Comparison of ENCODE assay signal across 15 mouse cellular contexts in the genomic region with DNA sequence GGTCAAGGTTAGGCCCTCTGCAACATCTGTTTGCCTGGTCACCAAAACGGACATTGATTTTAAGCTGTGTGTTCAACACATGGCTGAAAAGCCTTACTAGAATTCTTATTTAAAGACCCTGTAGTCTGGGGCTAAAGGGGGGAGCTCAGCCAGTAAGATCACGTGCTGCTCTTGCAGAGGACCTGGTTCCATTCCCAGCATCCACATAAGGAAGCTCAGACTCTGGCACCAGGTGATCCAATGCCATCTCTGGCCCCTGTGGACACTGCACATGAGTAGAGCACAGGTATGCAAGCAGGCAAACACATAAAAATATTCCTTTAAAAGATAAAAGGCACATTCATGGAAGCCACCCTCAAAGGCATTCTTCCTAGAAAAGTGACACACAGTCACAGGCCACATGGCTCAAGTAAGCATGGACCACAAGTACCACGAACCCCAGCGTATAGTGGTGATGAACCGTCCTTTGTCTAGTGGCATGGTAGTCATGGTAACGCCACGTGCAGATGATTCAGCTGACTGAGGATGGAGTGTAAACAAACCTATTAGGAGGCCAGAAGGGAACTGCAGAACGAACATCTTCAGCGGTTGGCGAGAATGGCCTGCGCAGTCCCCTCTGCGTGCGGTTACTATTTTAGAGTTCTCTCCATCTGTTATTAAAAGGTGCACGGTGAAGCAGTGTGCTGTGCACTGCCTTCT.
DNase-seq lines count a peak whose midpoint lies in the region; ATAC-seq and TF ChIP-seq lines count a peak whose summit lies in the region.
"Had no signal": no experiment of that assay in that cellular context is flagged by ENCODE, and none has a peak within 500 bp of the region (broad histone marks: within the 10 kb centered on the region; RNA-seq: fewer than 3 reads in every experiment).

No protein-coding gene starts in this region.

- DNase-seq in forebrain, embryonic 10.5 days (ENCODE audit: extremely low spot score, low spot score) = no peak
- peak; percentile 58 for DNase-seq in forebrain, postnatal 0 days
- DNase-seq in mesoderm, embryonic 11.5 days (ENCODE audit: low read depth, low spot score) = peak; percentile 32
- DNase-seq in layer of hippocampus, adult 11-12 months (ENCODE audit: low spot score) = no peak
- no peak for DNase-seq in adrenal gland, postnatal 36 days
- DNase-seq in left cerebral cortex, adult 9 months (ENCODE audit: low spot score in 2 of 2) = no peak
- DNase-seq: cerebellum, adult 8-10 months; heart, postnatal 10 days; kidney, adult 18-20 months; kidney, postnatal 14 days; layer of hippocampus, adult 9-11 months; right cerebral cortex, postnatal 14 days; thymus, adult 18-20 months had no signal

- H3K9me3 ChIP-seq in forebrain, embryonic 13.5 days (replicated peaks) = no peaks in the 10 kb centered on the region
- H3K9me3 ChIP-seq in forebrain, embryonic 10.5 days = no peaks in the 10 kb centered on the region
- no peaks in the 10 kb centered on the region for H3K9me3 ChIP-seq in forebrain, postnatal 0 days (ENCODE audit: low read length)
- H3K9me3 ChIP-seq in neural tube, embryonic 13.5 days = no peaks in the 10 kb centered on the region

- no peak overlapping the region for H3K4me2 ChIP-seq in forebrain, embryonic 13.5 days
- no peak overlapping the region for H3K4me2 ChIP-seq in forebrain, postnatal 0 days (ENCODE audit: low read depth)
- no peak overlapping the region for H3K4me2 ChIP-seq in neural tube, embryonic 13.5 days

- no peak overlapping the region for H3K4me3 ChIP-seq in forebrain, embryonic 13.5 days
- H3K4me3 ChIP-seq in forebrain, embryonic 10.5 days = no peak overlapping the region
- no peak overlapping the region for H3K4me3 ChIP-seq in forebrain, postnatal 0 days (ENCODE audit: low read depth, low read length)
- H3K4me3 ChIP-seq in neural tube, embryonic 13.5 days = no peak overlapping the region

- peak; percentile 68 for ATAC-seq in forebrain, embryonic 13.5 days
- ATAC-seq in forebrain, postnatal 0 days = peak; percentile 81
- peak; percentile 84 for ATAC-seq in neural tube, embryonic 13.5 days (ENCODE audit: low read depth)

- H3K4me1 ChIP-seq in forebrain, embryonic 13.5 days = peaks cover 17% of the 10 kb centered on the region
- peaks cover 16% of the 10 kb centered on the region for H3K4me1 ChIP-seq in forebrain, embryonic 10.5 days
- no peaks in the 10 kb centered on the region for H3K4me1 ChIP-seq in forebrain, postnatal 0 days (ENCODE audit: insufficient read depth)
- peaks cover 16% of the 10 kb centered on the region for H3K4me1 ChIP-seq in neural tube, embryonic 13.5 days (replicated peaks)

- H3K27ac ChIP-seq in forebrain, embryonic 13.5 days = peak overlapping the region; percentile 4; the same call in 1 of the 2 replicates
- H3K27ac ChIP-seq in forebrain, embryonic 10.5 days = no peak overlapping the region
- H3K27ac ChIP-seq in forebrain, postnatal 0 days (ENCODE audit: low read depth, low read length) = peak overlapping the region; percentile 45; the same call in 1 of the 2 replicates
- 0 out of 2 replicates have a peak overlapping the region, but pooled peaks have one; percentile 19 for H3K27ac ChIP-seq in neural tube, embryonic 13.5 days (replicated peaks)

- whole genome bisulfite sequencing in forebrain, embryonic 13.5 days = 64% methylated on average over 14 of the region's 14 CpGs
- 86% methylated on average over 14 of the region's 14 CpGs for whole genome bisulfite sequencing in forebrain, embryonic 10.5 days
- 61% methylated on average over 14 of the region's 14 CpGs for WGBS in forebrain, postnatal 0 days
- WGBS in neural tube, embryonic 13.5 days = 59% methylated on average over 14 of the region's 14 CpGs

- H3K9ac ChIP-seq in forebrain, embryonic 13.5 days = no peak overlapping the region
- H3K9ac ChIP-seq in forebrain, postnatal 0 days = no peak overlapping the region
- no peak overlapping the region for H3K9ac ChIP-seq in neural tube, embryonic 13.5 days

- H3K36me3 ChIP-seq in forebrain, embryonic 13.5 days (ENCODE audit: poor library complexity, severe bottlenecking) = no peaks in the 10 kb centered on the region
- no peaks in the 10 kb centered on the region for H3K36me3 ChIP-seq in forebrain, embryonic 10.5 days (replicated peaks)
- H3K36me3 ChIP-seq in forebrain, postnatal 0 days (ENCODE audit: insufficient read depth) = no peaks in the 10 kb centered on the region
- no peaks in the 10 kb centered on the region for H3K36me3 ChIP-seq in neural tube, embryonic 13.5 days

- H3K27me3 ChIP-seq in forebrain, embryonic 13.5 days = no peaks in the 10 kb centered on the region
- H3K27me3 ChIP-seq in forebrain, embryonic 10.5 days (ENCODE audit: poor library complexity, severe bottlenecking) = no peaks in the 10 kb centered on the region
- no peaks in the 10 kb centered on the region for H3K27me3 ChIP-seq in forebrain, postnatal 0 days (ENCODE audit: insufficient read depth, low read length)
- H3K27me3 ChIP-seq in neural tube, embryonic 13.5 days = no peaks in the 10 kb centered on the region

- no peak for TF ChIP-seq CTCF in forebrain, postnatal 0 days (IDR thresholded peaks at IDR 0.05; ENCODE audit: low read depth)

Comparison
In these comparisons a context has a peak if more than half of its experiments do, and no peak if none do; other contexts are left out.
1. DNase-seq: peak in forebrain, postnatal 0 days (single experiment) and mesoderm, embryonic 11.5 days (single experiment); none in forebrain, embryonic 10.5 days (single experiment), layer of hippocampus, adult 11-12 months (single experiment), adrenal gland, postnatal 36 days (0 of 2) and left cerebral cortex, adult 9 months (0 of 2).
2. Peak in every context shown above with its lines, with median percentiles within 50 percentile points of each other: ATAC-seq.